In the genomic region with DNA sequence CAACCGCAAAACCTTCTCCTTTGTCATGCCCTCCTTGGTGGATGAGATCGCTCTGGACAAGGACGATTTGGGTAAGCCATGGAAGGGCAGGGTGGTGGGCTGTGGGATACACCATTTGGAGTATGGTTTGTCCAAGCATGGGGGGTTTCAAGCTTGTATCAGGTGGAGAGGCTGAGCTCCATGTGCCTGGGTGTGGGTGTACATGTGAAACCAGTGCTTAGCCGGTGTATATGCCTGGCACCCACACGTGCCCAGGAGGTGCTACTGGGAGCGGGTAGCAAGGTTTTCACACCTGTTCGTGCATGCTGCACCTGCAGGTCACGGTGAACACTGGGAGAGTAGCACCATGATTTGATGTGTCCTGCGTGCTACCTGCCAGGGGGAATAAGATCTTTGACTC, we compare ENCODE assay signal across 9 mouse cellular contexts. TPM values are rescaled to one million over a fixed set of nuclear protein-coding genes. Genes with fewer than 3 reads are reported as not detected.
DNase-seq lines count a peak whose midpoint lies in the region; ATAC-seq and TF ChIP-seq lines count a peak whose summit lies in the region.
"Had no signal": no experiment of that assay in that cellular context is flagged by ENCODE, and none has a peak within 500 bp of the region (broad histone marks: within the 10 kb centered on the region; RNA-seq: fewer than 3 reads in every experiment).

No protein-coding gene starts in this region.

- TF ChIP-seq POLR2A in testis, adult 2 months (IDR thresholded peaks at IDR 0.05; ENCODE audit: control insufficient read depth, low read depth, low read length) = no peak

- ATAC-seq in liver, postnatal 0 days = no peak
- ATAC-seq in frontal cortex, adult (ENCODE audit: low TSS enrichment) = no peak

- peak overlapping the region; percentile 56 for H3K4me3 ChIP-seq in testis, adult 2 months (ENCODE audit: control insufficient read depth, low read depth, low read length)
- peak overlapping the region; percentile 79 for H3K4me3 ChIP-seq in liver, postnatal 0 days (ENCODE audit: low read depth, low read length)

- H3K27me3 ChIP-seq in testis, adult 2 months (ENCODE audit: control insufficient read depth, insufficient read depth, low read length) = no peaks in the 10 kb centered on the region
- no peaks in the 10 kb centered on the region for H3K27me3 ChIP-seq in liver, postnatal 0 days (ENCODE audit: insufficient read depth, low read length)

- H3K36me3 ChIP-seq in testis, adult 2 months (ENCODE audit: control insufficient read depth, insufficient read depth, low read length) = peaks cover 3% of the 10 kb centered on the region
- peaks cover 38% of the 10 kb centered on the region for H3K36me3 ChIP-seq in liver, postnatal 0 days (replicated peaks; ENCODE audit: insufficient read depth, low read length)

- H3K27ac ChIP-seq in testis, adult 2 months (ENCODE audit: control insufficient read depth, insufficient read depth, low read depth, low read length) = peak overlapping the region; percentile 51; the same call in 1 of the 2 replicates
- H3K27ac ChIP-seq in liver, postnatal 0 days (ENCODE audit: low read depth) = peak overlapping the region; percentile 93

- no peak for TF ChIP-seq CTCF in testis, adult 2 months (IDR thresholded peaks at IDR 0.05; ENCODE audit: control insufficient read depth, insufficient read depth, insufficient replicate concordance, low read depth, low read length)
- TF ChIP-seq CTCF in liver, postnatal 0 days (IDR thresholded peaks at IDR 0.05; ENCODE audit: low read depth) = no peak

- DNase-seq in heart, adult 11 months = peak; percentile 92
- no peak for DNase-seq in heart, postnatal 4 days
- no peak for DNase-seq in testis, postnatal 14 days (ENCODE audit: low spot score)
- no peak for DNase-seq in liver, postnatal 0 days
- no peak for DNase-seq in thymus, postnatal 4 days
- no peak for DNase-seq in cerebellum, adult 11 months
- DNase-seq: B cell, adult 2 months had no signal

- 72% methylated on average over 9 of the region's 9 CpGs for WGBS in liver, postnatal 0 days (ENCODE audit: insufficient replicate concordance)

- no peak for TF ChIP-seq EP300 in liver, postnatal 0 days (IDR thresholded peaks at IDR 0.05; ENCODE audit: low read depth)

- peaks cover 3% of the 10 kb centered on the region; the same call in 1 of the 2 replicates for H3K4me1 ChIP-seq in testis, adult 2 months (ENCODE audit: control insufficient read depth, insufficient read depth, low read length)
- peaks cover 8% of the 10 kb centered on the region for H3K4me1 ChIP-seq in liver, postnatal 0 days (ENCODE audit: insufficient read depth)

- peak overlapping the region; percentile 95 for H3K4me2 ChIP-seq in liver, postnatal 0 days (ENCODE audit: low read depth, low read length)

- H3K9me3 ChIP-seq in liver, postnatal 0 days (ENCODE audit: low read length) = no peaks in the 10 kb centered on the region

- H3K9ac ChIP-seq in liver, postnatal 0 days (replicated peaks) = peak overlapping the region; percentile 85

RNA-seq across cellular contexts. Expression of a gene that starts 1.9 kb away (rescaled TPM):
- total RNA-seq in heart, postnatal 4 days (2021) = 10 to 100 TPM; 21.9 to 26.1 TPM
- polyA plus RNA-seq in testis, adult 2 months (2012; rRNA removed) = 14.1 and 14.7 TPM in 2 replicates
- 178 and 188 TPM in 2 replicates for polyA plus RNA-seq in liver, postnatal 0 days (2015; fragmentation: Nextera tagmentation; extraction: Ambion mirVana)

RNA-seq across cellular contexts. Expression of a gene that starts 8.4 kb away (rescaled TPM):
- total RNA-seq in heart, postnatal 4 days (2021) = 1,000 to 10,000 TPM; 1,107 to 1,153 TPM
- 194 and 199 TPM in 2 replicates for polyA plus RNA-seq in testis, adult 2 months (2012; rRNA removed)
- polyA plus RNA-seq in liver, postnatal 0 days (2015; fragmentation: Nextera tagmentation; extraction: Ambion mirVana) = 1,409 and 1,489 TPM in 2 replicates

RNA-seq across cellular contexts. Expression of a gene that starts 8.8 kb away (rescaled TPM):
- 10 to 100 TPM; 41.4 to 42.4 TPM for total RNA-seq in heart, postnatal 4 days (2021)
- polyA plus RNA-seq in testis, adult 2 months (2012; rRNA removed) = 40.0 and 41.8 TPM in 2 replicates
- polyA plus RNA-seq in liver, postnatal 0 days (2015; fragmentation: Nextera tagmentation; extraction: Ambion mirVana) = 48.0 and 50.4 TPM in 2 replicates

RNA-seq across cellular contexts. Expression of a gene that starts 19.3 kb away (rescaled TPM):
- 10 to 100 TPM; 42.1 to 45.8 TPM for total RNA-seq in heart, postnatal 4 days (2021)
- polyA plus RNA-seq in testis, adult 2 months (2012; rRNA removed) = 82.1 and 99.9 TPM in 2 replicates
- 5.2 and 6.6 TPM in 2 replicates for polyA plus RNA-seq in liver, postnatal 0 days (2015; fragmentation: Nextera tagmentation; extraction: Ambion mirVana)

RNA-seq across cellular contexts. Expression of a gene that starts 19.8 kb away (rescaled TPM):
- 10 to 100 TPM; 14.3 to 14.7 TPM for total RNA-seq in heart, postnatal 4 days (2021)
- polyA plus RNA-seq in testis, adult 2 months (2012; rRNA removed) = 10.9 TPM in 2 replicates
- 11.8 and 12.5 TPM in 2 replicates for polyA plus RNA-seq in liver, postnatal 0 days (2015; fragmentation: Nextera tagmentation; extraction: Ambion mirVana)

Comparison
In these comparisons a context has a peak if more than half of its experiments do, and no peak if none do; other contexts are left out.
1. RNA of a gene that starts 1.9 kb away (polyA plus RNA-seq): 178 to 188 TPM in liver, postnatal 0 days; 14.1 to 14.7 TPM in testis, adult 2 months; every median in the first group is over 10 times any median in the second.